Mouse (Mus musculus) activated CD4-positive, CD25-positive, alpha-beta regulatory T cell (primary cell): ENCODE measurements around the gene Gm13762. TPM values are rescaled to one million over a fixed set of nuclear protein-coding genes. Genes with fewer than 3 reads are reported as not detected.

ENCODE experiments used
- polyA plus RNA-seq, 2 experiments: library from polyadenylated mRNA; unstranded; fragments of 100-300 nt; shearing (Covaris generic); gene quantifications; one replicate each; pipeline ENCODE4 v1.2.1; 2017

The Gm13762 gene
- polyA plus RNA-seq: not detected

DNA sequence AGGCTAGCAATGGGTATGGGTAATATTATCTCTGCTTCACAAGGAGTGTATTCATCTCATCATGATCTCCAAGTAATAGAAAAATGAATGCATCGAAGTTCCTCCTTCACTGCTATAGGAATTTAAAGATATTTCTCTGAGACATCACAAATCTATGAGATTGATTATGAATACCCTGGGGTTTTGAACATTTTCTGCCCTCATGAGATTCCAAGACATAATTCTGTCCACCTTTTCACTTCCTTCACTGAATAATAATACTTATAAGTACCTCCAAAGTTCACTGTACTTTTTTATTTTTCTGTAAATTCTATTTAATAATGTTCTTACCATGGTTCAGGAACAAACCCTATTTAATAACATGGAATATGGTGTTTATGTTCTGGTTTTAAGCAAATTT, at the start of gene Gm13762:
TSS of gene Gm13762 (minus strand) at position 101 of the 400 bp plus-strand sequence.

DNA sequence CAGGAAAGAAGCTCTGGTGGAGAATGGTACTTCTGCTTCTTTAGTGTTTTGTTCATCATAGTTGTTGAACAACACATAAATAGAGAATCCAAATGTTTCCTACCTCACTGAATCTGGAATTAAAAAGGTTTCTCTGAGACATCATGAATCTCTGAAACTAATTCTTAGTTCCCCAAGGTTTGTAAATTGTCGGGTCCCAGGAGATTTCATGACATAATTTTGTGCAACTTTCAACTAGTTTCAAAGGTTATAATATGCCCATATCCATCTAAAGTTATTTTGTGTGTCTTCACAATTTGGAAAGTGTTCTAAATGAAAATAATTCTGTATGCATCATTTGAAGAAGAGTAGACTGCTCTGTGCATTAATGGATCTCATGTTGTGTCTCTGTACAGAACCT, 38.2 kb upstream of the Gm13762 start, which contains the start of gene Olfr1216:
TSS of gene Olfr1216 (minus strand) at position 101 of the 400 bp plus-strand sequence.

DNA sequence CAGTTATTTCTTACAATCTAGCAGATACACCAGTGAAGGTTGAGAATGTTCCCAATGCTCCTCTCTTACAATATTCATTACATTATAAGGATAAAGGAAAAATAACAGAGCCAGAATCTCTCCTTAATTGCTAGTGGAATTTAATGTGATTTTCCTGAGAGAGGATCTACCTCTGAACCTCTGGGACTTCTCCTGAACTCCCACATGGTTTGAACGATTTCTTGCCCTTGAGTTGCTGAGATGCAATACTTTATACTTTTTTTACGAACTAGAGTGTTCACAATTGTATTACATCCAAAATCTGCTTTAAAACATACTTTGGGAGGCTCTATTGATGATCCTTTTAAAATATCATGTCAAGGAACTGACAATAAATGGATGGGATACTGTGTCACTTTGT, 26.8 kb upstream of the Gm13762 start, which contains the start of gene Olfr1215:
TSS of gene Olfr1215 (minus strand) at position 101 of the 400 bp plus-strand sequence.

DNA sequence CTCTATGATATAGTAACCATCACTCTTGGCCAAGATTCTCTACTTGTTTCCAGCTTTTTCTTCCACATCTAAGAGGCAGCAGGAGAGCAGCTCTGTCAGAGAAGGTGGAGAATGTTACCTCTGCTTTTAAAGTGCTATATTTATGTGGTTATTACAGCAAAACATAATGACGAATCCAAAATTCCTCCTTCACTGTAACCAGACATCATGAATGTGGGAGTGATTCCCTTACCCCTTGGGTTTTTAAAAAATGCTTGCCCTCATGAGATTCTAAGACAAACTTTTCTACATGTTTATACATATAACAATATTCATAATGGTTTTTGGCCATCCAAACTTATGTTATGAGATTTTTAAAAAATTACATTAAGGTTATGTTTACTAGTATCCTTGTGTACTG, 12.5 kb upstream of the Gm13762 start, which contains the start of gene Olfr1214:
TSS of gene Olfr1214 (minus strand) at position 101 of the 400 bp plus-strand sequence.

DNA sequence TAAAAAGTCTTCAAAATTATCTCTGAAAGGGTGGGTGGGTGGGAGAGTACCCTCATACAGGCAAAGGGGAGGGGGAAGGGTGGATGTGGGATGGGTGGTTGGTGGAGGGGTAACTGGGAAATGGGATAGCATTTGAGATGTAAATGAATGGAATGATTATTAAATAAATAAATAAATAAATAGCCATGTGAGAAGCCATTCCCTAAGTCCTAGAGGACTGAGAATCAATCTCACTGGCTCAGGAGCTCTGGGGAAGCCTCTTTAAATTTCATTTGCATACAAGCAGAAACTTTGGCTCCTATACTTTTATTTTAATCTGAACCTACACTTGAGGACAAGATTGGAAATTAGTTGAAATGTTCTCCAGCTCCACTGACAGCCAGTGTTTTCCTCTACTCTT, 26.4 kb downstream of the Gm13762 start, which contains the start of gene Olfr1212:
TSS of gene Olfr1212 (plus strand) at position 301 of the 400 bp plus-strand sequence.

DNA sequence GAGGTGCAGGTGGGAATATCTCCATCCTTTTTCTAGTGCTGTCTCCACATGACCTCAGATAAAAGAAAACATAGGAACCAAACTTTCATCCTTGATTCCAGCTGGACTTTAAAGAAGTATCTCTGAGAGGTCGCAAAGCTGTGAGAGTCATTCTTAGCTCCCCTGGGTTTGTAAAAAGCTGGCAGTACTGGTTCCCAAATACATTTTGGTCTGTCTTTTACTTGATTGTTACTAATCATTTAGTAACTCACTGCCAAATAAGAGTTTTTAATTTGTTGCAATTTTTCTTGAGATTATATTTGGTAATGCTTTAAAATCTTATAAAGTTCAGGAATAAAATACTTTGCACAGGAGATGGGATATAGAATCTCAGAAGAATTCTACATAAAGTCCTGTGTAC, 42.1 kb downstream of the Gm13762 start, which contains the start of gene Olfr1211:
TSS of gene Olfr1211 (minus strand) at position 101 of the 400 bp plus-strand sequence.

Other genes starting within 250 kb of the Gm13762 start
- gene Olfr1197, start 247.9 kb downstream of the Gm13762 start, polyA plus RNA-seq: not detected
- not detected for gene Olfr1198, start 228.9 kb downstream of the Gm13762 start, polyA plus RNA-seq
- gene Olfr1199, start 219.8 kb downstream of the Gm13762 start, polyA plus RNA-seq: not detected
- gene Olfr1200, start 209.8 kb downstream of the Gm13762 start, polyA plus RNA-seq: under 1 TPM in 1 of 2 experiments, not detected in 1; 0.09 TPM
- gene Olfr1201, start 187.2 kb downstream of the Gm13762 start, polyA plus RNA-seq: not detected
- not detected for gene Olfr1202, start 165.8 kb downstream of the Gm13762 start, polyA plus RNA-seq
- under 1 TPM in 1 of 2 experiments, not detected in 1; 0.12 TPM for gene Olfr1205, start 150.5 kb downstream of the Gm13762 start, polyA plus RNA-seq
- gene Olfr1204, start 131.0 kb downstream of the Gm13762 start, polyA plus RNA-seq: not detected
- under 1 TPM in 1 of 2 experiments, not detected in 1; 0.50 TPM for gene Olfr1206, start 117.0 kb downstream of the Gm13762 start, polyA plus RNA-seq
- gene Olfr1208, start 78.0 kb downstream of the Gm13762 start, polyA plus RNA-seq: under 1 TPM in 1 of 2 experiments, not detected in 1; 0.28 TPM
- gene Olfr1209, start 65.1 kb downstream of the Gm13762 start, polyA plus RNA-seq: under 1 TPM in 1 of 2 experiments, not detected in 1; 0.05 TPM
- not detected for gene Olfr1211, start 42.2 kb downstream of the Gm13762 start, polyA plus RNA-seq
- not detected for gene Olfr1212, start 26.3 kb downstream of the Gm13762 start, polyA plus RNA-seq
- gene Olfr1214, start 12.4 kb upstream of the Gm13762 start, polyA plus RNA-seq: not detected
- under 1 TPM in 1 of 2 experiments, not detected in 1; 0.23 TPM for gene Olfr1215, start 26.7 kb upstream of the Gm13762 start, polyA plus RNA-seq
- not detected for gene Olfr1216, start 38.1 kb upstream of the Gm13762 start, polyA plus RNA-seq
- under 1 TPM in 1 of 2 experiments, not detected in 1; 0.19 TPM for gene Olfr1217, start 51.8 kb upstream of the Gm13762 start, polyA plus RNA-seq
- gene Olfr1218, start 80.9 kb upstream of the Gm13762 start, polyA plus RNA-seq: not detected
- not detected for gene Olfr1219, start 103.2 kb upstream of the Gm13762 start, polyA plus RNA-seq
- under 1 TPM in 1 of 2 experiments, not detected in 1; 0.17 TPM for gene Olfr1220, start 126.6 kb upstream of the Gm13762 start, polyA plus RNA-seq
- not detected for gene Olfr1221, start 137.0 kb upstream of the Gm13762 start, polyA plus RNA-seq
- gene Olfr1222, start 152.8 kb upstream of the Gm13762 start, polyA plus RNA-seq: under 1 TPM in 1 of 2 experiments, not detected in 1; 0.07 TPM
- under 1 TPM; 0.13 to 0.37 TPM for gene Olfr1223, start 171.3 kb upstream of the Gm13762 start, polyA plus RNA-seq
- gene Olfr1224-ps1, start 183.8 kb upstream of the Gm13762 start, polyA plus RNA-seq: under 1 TPM in 1 of 2 experiments, not detected in 1; 0.23 TPM
- gene Olfr1225, start 194.4 kb upstream of the Gm13762 start, polyA plus RNA-seq: not detected
- gene Olfr1226, start 219.8 kb upstream of the Gm13762 start, polyA plus RNA-seq: not detected